Mouse (Mus musculus): ENCODE data around the gene Nhlrc2. TPM values are rescaled to one million over a fixed set of nuclear protein-coding genes. Genes with fewer than 3 reads are reported as not detected.

Gene Nhlrc2
- polyA plus RNA-seq, 1 experiment: 1.3 TPM

GRCm38 (mm10) chr19:56581981-56582380 is 33.9 kb downstream of the Nhlrc2 start:
- Histone ChIP-seq H3K4me3 (replicated peaks) (no peak overlapping the region), H3K27me3 (ENCODE audit: control insufficient read depth) (no peaks in the 10 kb centered on the region), H3K9me3 (ENCODE audit: control insufficient read depth, low read length) (no peaks in the 10 kb centered on the region), H3K36me3 (ENCODE audit: control insufficient read depth) (peaks cover 68% of the 10 kb centered on the region), H3K4me1 (ENCODE audit: control insufficient read depth) (peaks cover 10% of the 10 kb centered on the region)
- TF ChIP-seq TAL1 (IDR thresholded peaks at IDR 0.05; ENCODE audit: low read length) (no peak), GATA1 (IDR thresholded peaks at IDR 0.05; ENCODE audit: low read length) (no peak)

GRCm38 (mm10) chr19:56583785-56584184 is 35.7 kb downstream of the Nhlrc2 start:
- TF ChIP-seq GATA1 (IDR thresholded peaks at IDR 0.05; ENCODE audit: low read length) (no peak), TAL1 (IDR thresholded peaks at IDR 0.05; ENCODE audit: low read length) (no peak)
- H3K9me3 ChIP-seq (ENCODE audit: control insufficient read depth, low read length): no peaks in the 10 kb centered on the region
- H3K27me3 ChIP-seq (ENCODE audit: control insufficient read depth): no peaks in the 10 kb centered on the region
- no peak overlapping the region for H3K4me3 ChIP-seq (replicated peaks)
- peaks cover 73% of the 10 kb centered on the region for H3K36me3 ChIP-seq (ENCODE audit: control insufficient read depth)
- peaks cover 1% of the 10 kb centered on the region; the same call in 1 of the 2 replicates for H3K4me1 ChIP-seq (ENCODE audit: control insufficient read depth)

GRCm38 (mm10) chr19:56584288-56584687 is 36.2 kb downstream of the Nhlrc2 start:
- H3K36me3 ChIP-seq (ENCODE audit: control insufficient read depth): peaks cover 76% of the 10 kb centered on the region

GRCm38 (mm10) chr19:56586320-56586719 is 38.3 kb downstream of the Nhlrc2 start:
- Histone ChIP-seq H3K27me3 (ENCODE audit: control insufficient read depth) (no peaks in the 10 kb centered on the region), H3K36me3 (ENCODE audit: control insufficient read depth) (peaks cover 84% of the 10 kb centered on the region), H3K4me1 (ENCODE audit: control insufficient read depth) (peaks cover 1% of the 10 kb centered on the region; the same call in 1 of the 2 replicates), H3K9me3 (ENCODE audit: control insufficient read depth, low read length) (no peaks in the 10 kb centered on the region), H3K4me3 (replicated peaks) (no peak overlapping the region)
- no peak for TF ChIP-seq GATA1 (IDR thresholded peaks at IDR 0.05; ENCODE audit: low read length)
- TF ChIP-seq TAL1 (IDR thresholded peaks at IDR 0.05; ENCODE audit: low read length): no peak

More at GRCm38 (mm10) chr19:56584288-56584687, 36.2 kb downstream of the Nhlrc2 start:
- TF ChIP-seq TAL1 (IDR thresholded peaks at IDR 0.05; ENCODE audit: low read length): no peak
- TF ChIP-seq GATA1 (IDR thresholded peaks at IDR 0.05; ENCODE audit: low read length): no peak
- no peaks in the 10 kb centered on the region for H3K9me3 ChIP-seq (ENCODE audit: control insufficient read depth, low read length)
- H3K4me1 ChIP-seq (ENCODE audit: control insufficient read depth): peaks cover 1% of the 10 kb centered on the region; the same call in 1 of the 2 replicates
- no peak overlapping the region for H3K4me3 ChIP-seq (replicated peaks)
- no peaks in the 10 kb centered on the region for H3K27me3 ChIP-seq (ENCODE audit: control insufficient read depth)

- Histone ChIP-seq H3K9me3 (ENCODE audit: control insufficient read depth, low read length) (no peaks in the 10 kb centered on the region), H3K4me1 (ENCODE audit: control insufficient read depth) (peaks cover 1% of the 10 kb centered on the region; the same call in 1 of the 2 replicates), H3K4me3 (replicated peaks) (no peak overlapping the region), H3K27me3 (ENCODE audit: control insufficient read depth) (no peaks in the 10 kb centered on the region), H3K36me3 (ENCODE audit: control insufficient read depth) (peaks cover 85% of the 10 kb centered on the region)
- no peak for TF ChIP-seq GATA1 (IDR thresholded peaks at IDR 0.05; ENCODE audit: low read length)
- no peak for TF ChIP-seq TAL1 (IDR thresholded peaks at IDR 0.05; ENCODE audit: low read length)
Measured at GRCm38 (mm10) chr19:56588205-56588626, 40.2 kb downstream of the Nhlrc2 start.

GRCm38 (mm10) chr19:56589008-56589407 is 40.9 kb downstream of the Nhlrc2 start:
- TF ChIP-seq GATA1 (IDR thresholded peaks at IDR 0.05; ENCODE audit: low read length): no peak
- TF ChIP-seq TAL1 (IDR thresholded peaks at IDR 0.05; ENCODE audit: low read length): no peak
- Histone ChIP-seq H3K4me3 (replicated peaks) (no peak overlapping the region), H3K36me3 (ENCODE audit: control insufficient read depth) (peaks cover 88% of the 10 kb centered on the region), H3K9me3 (ENCODE audit: control insufficient read depth, low read length) (no peaks in the 10 kb centered on the region), H3K27me3 (ENCODE audit: control insufficient read depth) (no peaks in the 10 kb centered on the region), H3K4me1 (ENCODE audit: control insufficient read depth) (no peaks in the 10 kb centered on the region; the same call in 1 of the 2 replicates)

- Histone ChIP-seq H3K4me1 (ENCODE audit: control insufficient read depth) (no peaks in the 10 kb centered on the region; the same call in 1 of the 2 replicates), H3K36me3 (ENCODE audit: control insufficient read depth) (peaks cover 88% of the 10 kb centered on the region), H3K9me3 (ENCODE audit: control insufficient read depth, low read length) (no peaks in the 10 kb centered on the region), H3K4me3 (replicated peaks) (no peak overlapping the region), H3K27me3 (ENCODE audit: control insufficient read depth) (no peaks in the 10 kb centered on the region)
- TF ChIP-seq TAL1 (IDR thresholded peaks at IDR 0.05; ENCODE audit: low read length) (no peak), GATA1 (IDR thresholded peaks at IDR 0.05; ENCODE audit: low read length) (no peak)
Measured at GRCm38 (mm10) chr19:56589455-56589854, 41.4 kb downstream of the Nhlrc2 start.

GRCm38 (mm10) chr19:56590250-56590649 is 42.2 kb downstream of the Nhlrc2 start:
- H3K36me3 ChIP-seq (ENCODE audit: control insufficient read depth): peaks cover 92% of the 10 kb centered on the region
- TF ChIP-seq GATA1 (IDR thresholded peaks at IDR 0.05; ENCODE audit: low read length) (no peak), TAL1 (IDR thresholded peaks at IDR 0.05; ENCODE audit: low read length) (no peak)
- no peaks in the 10 kb centered on the region for H3K27me3 ChIP-seq (ENCODE audit: control insufficient read depth)

GRCm38 (mm10) chr19:56592472-56592871 is 44.4 kb downstream of the Nhlrc2 start:
- Histone ChIP-seq H3K4me3 (replicated peaks) (no peak overlapping the region), H3K27me3 (ENCODE audit: control insufficient read depth) (no peaks in the 10 kb centered on the region), H3K4me1 (ENCODE audit: control insufficient read depth) (no peaks in the 10 kb centered on the region), H3K9me3 (ENCODE audit: control insufficient read depth, low read length) (no peaks in the 10 kb centered on the region), H3K36me3 (ENCODE audit: control insufficient read depth) (peaks cover 98% of the 10 kb centered on the region)
- TF ChIP-seq TAL1 (IDR thresholded peaks at IDR 0.05; ENCODE audit: low read length): no peak
- no peak for TF ChIP-seq GATA1 (IDR thresholded peaks at IDR 0.05; ENCODE audit: low read length)

More at GRCm38 (mm10) chr19:56590250-56590649, 42.2 kb downstream of the Nhlrc2 start:
- H3K4me3 ChIP-seq (replicated peaks): no peak overlapping the region
- no peaks in the 10 kb centered on the region for H3K9me3 ChIP-seq (ENCODE audit: control insufficient read depth, low read length)
- no peaks in the 10 kb centered on the region; the same call in 1 of the 2 replicates for H3K4me1 ChIP-seq (ENCODE audit: control insufficient read depth)

GRCm38 (mm10) chr19:56599996-56600395 is 51.9 kb downstream of the Nhlrc2 start:
- Histone ChIP-seq H3K9me3 (ENCODE audit: control insufficient read depth, low read length) (no peaks in the 10 kb centered on the region), H3K36me3 (ENCODE audit: control insufficient read depth) (peaks cover 58% of the 10 kb centered on the region), H3K4me3 (replicated peaks) (no peak overlapping the region), H3K4me1 (ENCODE audit: control insufficient read depth) (no peaks in the 10 kb centered on the region), H3K27me3 (ENCODE audit: control insufficient read depth) (no peaks in the 10 kb centered on the region)
- TF ChIP-seq TAL1 (IDR thresholded peaks at IDR 0.05; ENCODE audit: low read length) (no peak), GATA1 (IDR thresholded peaks at IDR 0.05; ENCODE audit: low read length) (no peak)

Measured in erythroblast, embryonic 14.5 days (primary cell).